Mouse (Mus musculus): ENCODE results near the gene Pkdcc. TPM values are rescaled to one million over a fixed set of nuclear protein-coding genes. Genes with fewer than 3 reads are reported as not detected.

The Pkdcc gene
- total RNA-seq (2022) = 10 to 100 TPM; 46.4 to 59.2 (median 52.7) TPM

GRCm38 (mm10) chr17:83214674-83215528, at the start of gene Pkdcc:
Gene Pkdcc, plus strand, starts transcription at chr17:83215292.
- DNase-seq (ENCODE audit: low spot score) = peak; percentile 78

DNA sequence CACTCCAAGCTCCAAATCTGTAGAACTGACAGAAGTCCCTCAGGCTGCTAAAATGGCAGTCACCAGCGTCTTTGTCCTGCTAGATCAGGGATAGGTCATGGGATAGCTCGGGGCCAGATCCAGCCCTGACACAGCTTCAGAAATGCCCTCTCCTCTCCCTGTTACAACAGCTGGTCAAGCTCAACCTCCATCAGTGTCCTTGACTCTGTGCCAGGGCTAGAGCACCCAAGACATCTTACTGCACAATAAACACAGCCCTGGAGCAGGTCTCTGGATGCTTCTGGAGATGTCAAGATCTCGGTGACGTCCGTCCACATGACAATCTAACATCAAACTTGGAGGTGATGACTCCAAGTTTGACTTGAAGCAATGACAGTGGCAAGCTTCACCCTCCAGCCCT, 48.9 kb upstream of the Pkdcc start:
- DNase-seq (ENCODE audit: low spot score) = no peak

DNA sequence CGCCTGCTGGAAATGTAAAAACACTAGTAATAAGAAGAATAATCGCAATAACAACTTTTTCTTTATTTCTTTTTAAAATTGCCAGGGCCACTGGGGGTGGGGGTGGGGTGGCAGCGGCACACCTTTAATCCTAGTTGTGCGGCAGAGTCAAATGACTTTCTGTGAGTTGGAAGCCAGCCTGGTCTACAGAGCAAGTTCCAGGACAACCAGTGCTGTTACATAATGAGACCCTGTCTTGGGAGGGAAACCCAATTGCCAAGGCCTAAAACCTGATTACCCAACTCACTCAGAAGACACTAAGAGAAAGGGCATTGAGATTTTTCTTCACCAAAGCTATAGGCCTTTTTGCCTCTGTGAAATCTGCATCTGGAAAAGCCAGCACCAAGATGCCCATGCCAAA, 38.9 kb upstream of the Pkdcc start:
- no peak for DNase-seq (ENCODE audit: low spot score)

DNA sequence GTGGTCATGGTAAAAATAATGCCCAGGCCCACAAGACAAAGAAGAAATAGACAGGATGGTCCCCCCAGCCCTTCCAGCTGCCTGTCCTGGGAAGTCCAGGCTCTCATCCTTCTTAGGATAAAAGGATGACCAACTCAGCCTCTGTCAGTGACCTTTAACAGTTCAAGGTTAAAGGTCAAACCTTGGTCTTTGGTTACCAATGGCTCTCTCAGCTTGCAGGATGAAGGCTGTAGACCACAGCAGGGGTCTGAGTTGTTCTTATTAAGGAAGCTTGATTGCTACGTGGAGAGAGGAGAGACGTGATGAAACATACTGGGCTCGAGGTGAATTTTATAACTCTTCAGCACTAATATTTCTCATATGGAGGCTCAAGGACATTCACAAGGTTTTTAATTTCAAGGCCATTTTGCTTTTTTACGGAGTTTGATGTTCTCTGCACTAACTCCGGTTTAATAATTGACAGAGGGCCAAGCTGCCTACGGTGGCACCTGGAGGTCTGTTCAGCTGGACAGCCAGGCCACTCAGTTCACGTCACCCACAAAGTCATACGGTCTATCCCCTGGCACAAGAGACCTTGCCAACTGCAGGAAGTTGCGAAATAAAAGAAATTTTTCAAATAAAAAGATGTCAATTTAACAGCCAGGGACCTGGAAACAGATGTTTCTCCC, 36.5 kb upstream of the Pkdcc start:
- no peak for DNase-seq (ENCODE audit: low spot score)

DNA sequence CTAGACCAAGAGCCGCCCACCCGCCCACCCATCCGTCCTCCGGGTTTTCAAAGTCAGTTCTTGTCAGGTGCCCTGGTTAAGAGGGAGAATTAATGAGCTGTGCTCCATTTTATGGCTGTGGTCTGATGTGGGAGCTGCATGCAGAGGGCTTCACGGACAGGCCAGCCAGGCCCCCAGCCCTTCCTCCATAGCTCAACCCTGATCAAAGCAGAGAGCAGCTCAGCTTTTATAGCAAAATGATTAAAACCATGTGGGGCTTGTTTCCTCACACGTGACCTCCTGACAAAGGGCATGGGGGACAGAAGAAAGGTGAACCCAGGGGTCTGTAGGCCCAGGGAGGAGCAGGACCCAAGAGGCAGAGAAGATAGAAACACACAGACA, 36.0 kb upstream of the Pkdcc start:
- DNase-seq (ENCODE audit: low spot score) = no peak

- no peak for DNase-seq (ENCODE audit: low spot score)
Measured at GRCm38 (mm10) chr17:83179569-83179968, 35.5 kb upstream of the Pkdcc start.

- DNase-seq (ENCODE audit: low spot score) = no peak
Measured at GRCm38 (mm10) chr17:83181086-83181485, 34.0 kb upstream of the Pkdcc start.

DNA sequence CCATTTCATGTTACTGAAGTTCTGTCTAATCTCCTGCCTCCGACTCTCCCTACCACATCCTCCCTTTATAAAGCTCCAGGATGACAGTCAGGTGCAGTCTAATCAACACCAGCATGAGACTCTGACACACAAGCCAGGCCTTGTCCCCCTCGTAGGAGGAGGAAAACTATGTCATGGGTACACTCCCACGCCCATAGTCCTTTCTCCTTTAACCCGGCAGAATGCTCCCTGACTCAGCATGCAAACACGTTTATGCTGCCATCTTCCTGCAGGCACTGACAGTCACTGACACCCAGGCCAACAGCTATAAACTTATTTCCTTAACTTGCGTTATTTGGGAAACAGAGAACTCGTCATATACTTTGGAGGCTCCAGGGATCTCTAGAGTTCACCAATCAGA, 33.5 kb upstream of the Pkdcc start:
- no peak for DNase-seq (ENCODE audit: low spot score)

DNA sequence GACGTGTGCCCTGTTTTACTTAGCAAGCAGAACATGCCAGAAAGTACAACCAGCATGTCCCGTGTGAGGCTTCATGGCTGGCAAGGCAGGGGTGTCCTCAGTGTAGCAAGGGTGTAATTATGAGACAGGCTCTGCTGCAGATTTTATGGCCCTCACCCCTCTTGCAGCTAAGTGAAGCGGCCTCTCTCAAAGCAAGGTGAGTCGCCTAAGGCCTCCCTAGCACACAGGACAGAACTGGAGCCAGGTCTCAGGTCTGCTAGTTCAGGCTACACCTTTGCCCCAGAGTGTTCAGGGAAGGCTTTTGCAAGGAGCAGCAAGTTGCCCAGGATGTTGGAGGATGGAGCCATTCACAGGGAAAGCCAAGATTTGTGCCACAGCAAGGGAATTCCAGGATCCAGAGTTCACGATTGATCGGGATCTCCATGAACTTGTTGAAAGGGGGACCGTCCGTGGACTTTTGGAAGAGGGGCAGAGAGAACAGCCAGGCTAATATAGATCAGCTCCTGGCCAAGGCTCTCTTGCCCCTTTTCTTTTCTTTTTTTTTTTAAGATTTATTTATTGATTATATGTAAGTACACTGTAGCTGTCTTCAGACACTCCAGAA, 32.9 kb upstream of the Pkdcc start:
- DNase-seq (ENCODE audit: low spot score) = no peak

GRCm38 (mm10) chr17:83182780-83183179, 32.3 kb upstream of the Pkdcc start:
- DNase-seq (ENCODE audit: low spot score) = no peak

DNA sequence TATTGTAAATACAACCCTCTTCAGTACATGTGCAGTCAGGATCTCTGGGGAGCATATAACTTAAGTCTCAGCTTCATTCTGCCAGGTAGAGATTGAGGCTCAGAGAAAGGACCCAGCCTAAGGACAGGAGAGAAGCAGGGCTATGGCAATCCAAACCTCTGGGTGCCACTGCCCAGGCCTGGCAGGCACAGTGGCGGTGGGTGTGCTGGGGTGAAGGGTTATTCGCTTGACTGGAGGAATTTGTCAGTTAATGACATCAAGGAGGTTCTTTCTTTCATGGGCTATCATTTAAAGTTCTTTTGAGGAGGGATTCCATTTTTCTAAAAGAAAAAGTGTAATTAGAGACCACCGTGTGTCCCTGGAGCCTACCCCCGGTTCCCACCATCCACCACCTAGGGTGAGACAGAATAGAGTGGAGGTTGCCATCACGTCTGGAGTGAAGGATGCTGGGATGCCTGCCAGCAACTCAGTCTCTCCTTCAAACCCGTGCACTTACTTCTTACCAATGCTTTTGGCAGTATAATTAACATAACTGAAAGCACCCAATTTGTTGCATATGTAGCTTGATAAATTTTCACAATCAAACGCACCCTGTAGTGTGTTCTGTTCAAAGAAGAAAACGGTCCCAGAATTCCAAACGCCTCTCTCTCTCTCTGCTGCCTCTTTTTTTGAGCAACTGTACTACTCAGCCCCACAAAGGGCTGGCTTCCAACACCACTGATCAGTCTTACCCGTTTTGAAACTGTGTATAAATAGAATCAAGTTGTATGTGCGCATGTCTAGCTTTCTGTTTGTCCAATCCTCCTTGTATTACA, 27.1 kb upstream of the Pkdcc start:
- peak; percentile 24 for DNase-seq (ENCODE audit: low spot score)

DNA sequence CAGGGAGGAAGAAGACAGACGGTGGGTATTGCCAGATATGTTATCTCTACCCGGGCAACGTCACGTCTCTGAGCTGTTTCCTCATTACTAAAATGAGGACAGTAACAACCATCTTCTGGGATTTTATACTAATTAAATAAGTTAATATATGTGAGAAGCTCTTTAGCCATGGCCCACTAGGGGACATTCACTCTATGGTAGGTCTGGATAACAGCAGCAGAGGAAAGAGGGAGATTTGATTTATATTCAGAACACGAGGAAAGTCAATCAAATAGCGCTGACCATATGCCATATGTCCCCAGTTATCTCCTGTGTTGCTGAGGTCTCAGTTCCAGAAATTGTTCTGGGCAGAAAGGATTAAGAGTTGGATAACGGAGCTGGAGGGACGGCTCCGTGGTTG, 24.3 kb upstream of the Pkdcc start:
- no peak for DNase-seq (ENCODE audit: low spot score)

- DNase-seq (ENCODE audit: low spot score) = no peak
Measured at GRCm38 (mm10) chr17:83194491-83194890, 20.6 kb upstream of the Pkdcc start.

GRCm38 (mm10) chr17:83197361-83197923, 17.6 kb upstream of the Pkdcc start:
- peak; percentile 63 for DNase-seq (ENCODE audit: low spot score)

- DNase-seq (ENCODE audit: low spot score) = no peak
Measured at GRCm38 (mm10) chr17:83200469-83200868, 14.6 kb upstream of the Pkdcc start.

DNA sequence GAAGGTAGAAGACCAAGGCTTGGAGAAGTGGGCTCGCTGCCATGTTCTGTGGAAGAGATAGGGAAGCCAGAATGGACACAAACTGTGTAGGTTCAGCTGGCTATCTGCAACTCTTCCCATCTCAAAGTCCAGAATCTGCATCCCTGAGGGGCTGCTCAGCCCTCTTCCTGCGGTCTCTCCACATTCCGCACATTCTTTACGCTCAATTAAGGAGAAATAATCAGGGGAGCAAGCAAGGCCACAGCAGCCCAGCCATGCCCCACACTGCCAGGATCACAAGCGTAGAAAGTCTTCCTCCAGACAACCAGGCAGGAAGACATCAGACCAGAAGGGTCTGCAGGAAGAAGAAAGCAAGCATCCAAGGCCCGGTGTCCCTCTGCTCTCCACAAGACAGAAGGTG, 13.8 kb upstream of the Pkdcc start:
- DNase-seq (ENCODE audit: low spot score) = no peak

DNA sequence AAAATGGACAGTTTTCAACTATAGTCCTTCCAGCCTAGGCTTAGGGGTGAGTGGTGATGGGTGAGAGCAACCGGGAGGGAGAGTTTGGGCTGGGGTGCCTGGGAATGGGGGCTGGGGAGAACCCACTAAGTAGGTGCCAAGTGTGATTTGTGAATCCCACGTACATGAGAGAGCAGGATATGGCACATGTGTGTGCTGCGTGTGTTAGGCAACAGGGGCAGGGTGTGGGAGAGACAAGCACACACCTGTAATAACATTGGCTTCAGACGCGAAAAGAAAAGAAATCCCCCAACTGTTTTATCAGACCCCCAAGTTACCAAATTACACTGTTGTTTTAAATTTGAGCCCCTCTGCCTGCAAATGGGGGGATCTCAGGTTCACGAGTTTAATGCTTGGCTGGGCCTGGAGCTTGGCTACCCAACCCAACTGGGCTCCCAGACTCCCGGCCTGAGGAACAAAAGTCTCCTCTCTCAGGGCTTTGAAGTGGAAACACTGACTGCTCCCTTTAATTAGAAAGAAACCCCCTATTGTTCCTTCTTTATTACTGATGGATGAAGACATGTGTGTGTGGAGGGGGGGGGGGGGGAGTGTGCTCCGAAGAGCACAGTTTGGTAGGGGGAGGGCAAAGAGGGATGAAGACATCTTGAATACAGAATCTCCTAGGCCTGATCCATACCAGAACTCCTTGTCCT, 11.3 kb upstream of the Pkdcc start:
- DNase-seq (ENCODE audit: low spot score) = no peak

DNA sequence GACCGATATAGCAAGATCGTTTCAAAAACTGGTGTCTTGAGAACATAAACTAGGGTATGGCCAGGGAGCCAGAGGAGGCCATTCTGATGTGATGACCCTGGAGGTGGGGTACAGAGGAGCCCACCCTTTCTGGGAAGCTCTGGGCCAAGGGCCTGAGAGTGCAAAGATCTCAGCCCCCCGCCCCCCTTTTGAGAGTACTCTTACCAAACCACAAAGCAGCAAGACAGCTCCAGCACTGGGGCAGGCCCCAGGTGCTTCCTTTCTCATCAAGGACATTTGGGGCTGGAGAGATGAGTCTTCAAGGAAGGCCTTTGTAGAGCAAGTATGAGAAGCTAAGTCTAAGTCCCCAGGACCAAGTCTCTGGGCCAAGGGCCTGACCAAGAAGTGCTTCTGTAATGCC, 7.8 kb upstream of the Pkdcc start:
- DNase-seq (ENCODE audit: low spot score) = no peak

DNA sequence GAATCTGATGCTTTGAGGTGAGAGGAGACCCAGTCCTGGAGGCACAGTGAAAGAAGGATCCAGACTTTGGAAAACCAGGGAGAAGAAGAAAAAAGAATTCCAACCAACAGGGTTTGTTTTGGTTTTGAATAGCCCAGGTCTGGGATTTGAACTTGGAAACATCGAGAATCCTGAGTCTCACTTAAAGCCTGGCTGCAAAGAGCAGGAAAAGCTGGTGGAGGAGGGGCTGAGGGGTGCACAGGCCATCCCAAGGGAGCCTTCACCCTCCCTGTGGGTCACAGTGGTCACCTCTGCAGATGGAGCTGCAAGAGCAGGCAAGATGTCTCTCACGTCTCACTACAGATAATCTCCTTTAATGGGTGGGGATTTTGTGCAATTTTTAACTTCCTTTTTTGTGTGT, 6.6 kb upstream of the Pkdcc start:
- no peak for DNase-seq (ENCODE audit: low spot score)

DNA sequence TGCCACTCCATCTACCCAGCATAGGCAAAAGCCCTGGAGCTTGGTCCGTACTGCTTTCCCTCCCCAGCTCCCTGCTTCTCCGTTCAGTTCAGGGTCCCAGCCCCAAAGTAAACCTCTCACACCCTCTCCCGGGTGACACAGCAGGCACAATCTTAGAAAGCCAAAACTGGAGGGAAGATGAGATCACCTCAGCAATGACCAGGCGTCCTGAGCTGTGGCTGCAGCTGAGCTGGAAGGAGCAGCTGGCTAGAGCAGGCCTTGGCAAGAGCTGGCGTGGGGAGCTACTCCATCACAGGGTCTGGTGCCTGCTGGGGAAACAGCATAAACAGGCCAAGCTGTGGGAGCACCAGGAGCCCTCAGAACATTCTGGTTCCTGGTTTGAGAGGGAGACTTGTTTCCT, 4.6 kb upstream of the Pkdcc start:
- no peak for DNase-seq (ENCODE audit: low spot score)

DNA sequence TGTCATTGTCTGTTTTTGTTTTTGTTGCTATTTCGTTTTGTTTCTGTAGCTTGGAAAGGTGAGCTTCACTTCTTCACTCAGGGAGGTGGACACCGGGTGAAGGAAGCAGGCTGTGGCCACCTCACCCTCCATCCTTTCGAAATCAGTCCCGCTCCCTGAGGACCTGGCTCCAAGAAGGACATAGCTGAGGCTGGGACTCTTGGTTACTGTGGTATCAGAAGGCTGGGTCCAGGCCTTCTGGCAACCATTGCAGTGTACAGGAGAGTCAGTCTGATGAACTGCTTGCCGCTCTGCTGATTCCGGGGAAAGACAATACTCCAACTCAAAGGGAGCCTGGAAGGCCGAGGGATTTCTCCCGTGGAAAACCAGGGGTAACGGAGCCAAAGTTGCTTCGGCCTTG, 3.9 kb upstream of the Pkdcc start:
- DNase-seq (ENCODE audit: low spot score) = no peak
